Mouse (Mus musculus) heart, postnatal 36 days (tissue): Measurements from ENCODE around the gene Rnaseh2b. TPM values are rescaled to one million over a fixed set of nuclear protein-coding genes. Genes with fewer than 3 reads are reported as not detected.

ENCODE experiments used
- DNase-seq, 2 experiments: peaks; one replicate each; pipeline ENCODE4 v3.0.0; 2021 to 2022
- intact Hi-C: fragments of 180-260 bp; cut with DNase I; formaldehyde crosslinking; loops from one replicate; pipeline ENCODE4 v1.15.1; 2025
- total RNA-seq, 2 experiments: library from RNA; stranded (reverse); gene quantifications; 2 replicates each; pipeline ENCODE4 v1.2.3; 2021

The Rnaseh2b gene
- total RNA-seq, 2 experiments from 2014 or later = 9.6 to 11.1 TPM

GRCm38 (mm10) chr14:62309026-62309425, 16.6 kb downstream of the Rnaseh2b start:
- DNase-seq = no peak

DNA sequence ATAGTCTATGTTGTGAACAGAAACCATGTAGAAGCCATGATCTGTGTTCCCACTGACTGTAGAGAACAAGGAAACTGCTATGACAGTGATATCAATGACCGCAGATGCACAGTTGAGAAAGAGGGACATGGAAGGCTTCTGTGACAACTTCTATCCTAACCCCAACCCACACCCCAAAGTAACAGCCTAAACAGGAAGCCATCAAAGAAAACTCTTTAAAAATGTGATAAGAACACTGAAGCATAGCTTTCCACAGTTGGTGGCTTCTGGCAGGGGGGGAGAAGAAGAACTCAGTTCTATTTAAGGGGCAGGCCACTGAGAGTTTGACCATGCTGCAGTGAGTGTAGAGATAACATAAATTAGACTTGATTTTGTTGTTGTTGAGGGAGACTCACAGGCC, 19.3 kb downstream of the Rnaseh2b start:
- no peak for DNase-seq
- intact Hi-C loops = no loop called here

More at GRCm38 (mm10) chr14:62309026-62309425, 16.6 kb downstream of the Rnaseh2b start:
- intact Hi-C loops = no loop called here

DNA sequence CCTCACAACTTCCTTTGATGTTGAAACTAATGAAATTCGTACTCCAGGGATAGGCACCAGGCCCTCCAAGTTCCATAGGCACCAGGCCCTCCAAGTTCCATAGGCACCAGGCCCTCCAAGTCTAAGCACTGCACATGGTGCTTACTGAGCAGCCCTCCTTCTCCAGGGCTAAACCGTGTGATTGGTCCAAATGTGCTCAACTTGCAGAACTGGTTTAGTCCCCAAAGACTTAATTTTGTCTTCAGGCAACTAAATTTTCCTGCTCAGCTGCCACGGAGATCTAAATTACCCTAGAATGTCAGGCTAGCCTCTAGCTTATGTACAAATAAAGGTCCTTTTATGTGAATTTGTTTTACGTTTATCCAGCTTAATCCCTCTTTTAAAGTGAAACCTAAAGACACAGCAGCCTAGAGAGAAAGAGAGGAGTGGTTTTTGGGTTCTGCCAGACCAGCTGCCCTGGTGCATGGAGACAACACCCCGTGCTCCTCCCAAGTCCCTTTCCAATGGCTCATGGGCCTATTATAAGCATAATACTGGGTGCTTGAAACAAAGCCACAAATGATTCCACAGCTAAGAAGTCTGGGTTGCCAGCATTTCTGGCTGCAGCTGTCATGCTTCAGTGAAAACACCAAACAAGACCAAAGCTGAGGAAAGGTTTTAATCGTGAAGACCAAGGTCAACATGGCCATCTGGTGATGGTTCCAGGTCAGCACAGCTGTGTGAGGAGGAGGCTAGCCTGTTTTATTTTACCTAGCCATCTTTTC, 30.4 kb downstream of the Rnaseh2b start:
- intact Hi-C loops = no loop called here
- DNase-seq = no peak

- intact Hi-C loops = no loop called here
- no peak for DNase-seq
These were observed 31.1 kb downstream of the Rnaseh2b start for GRCm38 (mm10) chr14:62323457-62323856.

GRCm38 (mm10) chr14:62324943-62325342, 32.6 kb downstream of the Rnaseh2b start:
- DNase-seq = no peak
- intact Hi-C loops = no loop called here

DNA sequence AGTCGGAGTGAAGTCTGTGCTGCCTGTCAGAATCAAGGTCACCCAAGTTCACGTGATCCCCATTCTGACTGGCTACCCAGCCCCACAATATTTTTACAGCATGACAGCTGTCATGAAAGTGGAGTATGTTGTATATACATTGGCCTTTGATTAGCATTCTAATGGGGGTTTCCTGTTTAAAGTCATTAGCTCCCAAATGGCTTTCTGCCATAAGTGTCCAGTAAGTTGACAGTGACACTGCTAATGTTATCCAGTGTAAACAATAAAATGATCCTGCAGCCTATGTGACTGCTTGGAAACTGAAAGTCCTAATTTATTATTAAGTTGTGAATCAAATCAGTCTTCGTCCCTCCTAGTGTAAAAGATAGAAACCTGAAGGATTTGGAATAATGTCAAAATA, 33.6 kb downstream of the Rnaseh2b start:
- intact Hi-C loops = no loop called here
- no peak for DNase-seq

GRCm38 (mm10) chr14:62327171-62327570, 34.8 kb downstream of the Rnaseh2b start:
- no peak for DNase-seq
- intact Hi-C loops = no loop called here

- intact Hi-C loops = no loop called here
- no peak for DNase-seq
These were observed 36.2 kb downstream of the Rnaseh2b start for GRCm38 (mm10) chr14:62328606-62329005.

DNA sequence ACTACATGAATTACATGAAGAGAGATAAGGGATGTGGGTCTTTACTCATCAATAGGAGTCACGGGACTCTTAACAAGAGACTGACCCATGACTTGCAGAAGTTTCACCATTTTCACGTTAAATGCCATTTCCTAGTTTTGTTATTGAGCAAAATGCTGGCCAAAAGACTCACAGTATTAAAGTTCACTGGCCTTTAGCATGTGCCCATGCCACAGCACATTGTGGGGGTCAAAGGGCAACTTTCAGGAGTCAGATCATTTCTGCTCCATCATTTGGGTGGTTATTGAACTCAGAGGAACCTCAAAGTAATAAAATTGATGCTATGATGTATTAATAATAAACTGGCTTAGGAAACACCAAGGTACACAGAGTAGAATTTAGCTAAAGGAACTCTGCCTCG, 37.2 kb downstream of the Rnaseh2b start:
- no peak for DNase-seq
- intact Hi-C loops = loop anchor here (2.0 to 5.0 kb wide), 2 partner anchors 127 to 647 kb away; partner anchors contain the start of gene Gucy1b2

- intact Hi-C loops = loop anchor here (2.0 to 5.0 kb wide), 2 partner anchors 125 to 649 kb away; partner anchors contain the start of gene Gucy1b2
- no peak for DNase-seq
These were observed 39.1 kb downstream of the Rnaseh2b start for GRCm38 (mm10) chr14:62331457-62331856.

DNA sequence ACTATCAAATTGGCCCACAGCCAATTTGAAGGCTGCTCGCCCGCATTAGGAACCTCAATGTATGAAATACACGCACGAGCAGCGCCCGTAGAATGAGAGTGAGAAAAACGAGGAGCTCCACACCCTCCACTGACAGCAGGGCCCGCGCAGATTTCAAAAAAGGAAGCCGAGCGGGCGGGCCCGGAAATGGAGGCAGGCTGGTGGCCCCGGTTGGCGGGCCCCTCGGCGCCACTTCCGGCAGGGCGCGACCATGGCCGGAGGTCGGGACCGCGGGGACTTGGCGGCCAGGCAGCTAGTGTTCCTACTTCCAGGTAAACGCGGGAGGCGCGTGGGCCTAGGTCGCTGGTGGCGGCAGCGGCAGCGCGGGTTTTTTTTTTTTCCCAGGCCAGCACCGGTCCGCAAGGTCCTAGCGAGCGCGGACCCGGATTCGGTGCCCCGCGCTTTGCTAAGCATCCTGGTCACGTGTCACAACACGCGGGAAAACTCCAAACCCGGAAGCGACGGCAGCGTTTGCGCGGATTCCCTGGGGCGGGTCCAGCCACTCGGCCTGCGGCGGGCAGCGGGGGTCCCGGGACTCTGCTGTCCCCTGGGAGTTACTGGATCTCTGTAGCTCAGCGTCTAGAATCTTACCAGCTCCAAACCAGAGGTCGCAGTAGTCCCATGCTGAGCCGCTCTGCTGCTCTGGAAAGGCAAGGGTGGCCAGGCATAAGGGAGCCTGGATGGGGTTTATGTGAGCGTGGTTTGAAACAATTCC, 39.7 kb downstream of the Rnaseh2b start:
- intact Hi-C loops = loop anchor here (1.0 to 5.0 kb wide), 3 partner anchors 38 to 650 kb away; partner anchors contain the start of gene Gucy1b2
- peak; percentile 88 to 92 for DNase-seq

DNA sequence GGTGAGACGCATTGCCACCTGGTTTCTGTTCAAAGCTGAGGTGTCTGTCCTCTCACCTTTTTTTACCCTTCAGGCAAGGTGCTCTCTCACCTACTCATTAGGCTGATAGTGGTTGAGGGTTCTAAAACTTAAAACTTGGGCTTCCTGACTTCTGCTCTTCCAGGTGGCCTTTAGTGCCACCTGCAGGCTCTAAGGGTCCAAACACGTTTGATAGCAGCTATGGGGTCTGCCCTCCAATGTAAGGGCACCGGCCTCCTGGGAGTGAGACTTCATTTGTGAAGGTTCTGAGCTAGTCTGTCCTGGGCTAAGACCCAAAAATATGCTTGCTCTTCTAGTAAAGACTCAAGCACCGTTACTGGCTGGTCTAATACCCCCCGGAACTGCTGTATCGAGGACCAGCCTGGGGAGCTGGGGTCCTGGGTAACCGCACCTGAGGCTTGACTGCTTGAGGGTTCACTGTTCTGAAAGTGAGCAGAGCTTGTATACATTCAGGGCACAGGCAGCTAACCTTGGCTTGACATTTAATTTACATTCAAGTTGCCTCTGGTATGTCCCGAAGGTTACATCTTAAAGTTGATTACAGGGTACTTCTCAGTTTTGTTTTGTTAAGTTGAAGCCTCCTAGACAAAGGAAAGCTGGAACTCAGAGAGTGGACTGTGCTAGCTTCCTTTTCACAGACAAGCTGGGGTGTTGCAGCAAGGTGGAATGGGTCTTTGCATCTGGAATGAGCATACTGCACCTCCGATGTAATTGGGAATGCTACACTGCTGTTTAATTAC, 41.7 kb downstream of the Rnaseh2b start:
- DNase-seq = no peak
- intact Hi-C loops = loop anchor here (5.0 kb wide), 1 partner anchor 652 kb away; no protein-coding TSS in a partner anchor

GRCm38 (mm10) chr14:62339196-62339595, 46.8 kb downstream of the Rnaseh2b start:
- DNase-seq = no peak
- intact Hi-C loops = no loop called here

GRCm38 (mm10) chr14:62341887-62342642, 49.7 kb downstream of the Rnaseh2b start:
- intact Hi-C loops = no loop called here
- DNase-seq = no peak

- intact Hi-C loops = no loop called here
- DNase-seq = no peak
These were observed 50.3 kb downstream of the Rnaseh2b start for GRCm38 (mm10) chr14:62342643-62343144.

GRCm38 (mm10) chr14:62346570-62346969, 54.2 kb downstream of the Rnaseh2b start:
- intact Hi-C loops = no loop called here

GRCm38 (mm10) chr14:62347103-62347502, 54.7 kb downstream of the Rnaseh2b start:
- intact Hi-C loops = no loop called here
- no peak for DNase-seq

More at GRCm38 (mm10) chr14:62346570-62346969, 54.2 kb downstream of the Rnaseh2b start:
- no peak for DNase-seq

- intact Hi-C loops = no loop called here
- no peak for DNase-seq
These were observed 57.4 kb downstream of the Rnaseh2b start for GRCm38 (mm10) chr14:62349786-62350185.

GRCm38 (mm10) chr14:62350186-62350585, 57.8 kb downstream of the Rnaseh2b start:
- intact Hi-C loops = no loop called here
- DNase-seq = no peak

GRCm38 (mm10) chr14:62350890-62351289, 58.5 kb downstream of the Rnaseh2b start:
- DNase-seq = no peak
- intact Hi-C loops = no loop called here
